Mouse (Mus musculus) heart, embryonic 16.5 days (tissue): ENCODE measurements around the gene Zfr. TPM values are rescaled to one million over a fixed set of nuclear protein-coding genes. Genes with fewer than 3 reads are reported as not detected.
"Not testable (repeated sequence)": the region's sequence is repeated elsewhere in the genome, so short reads cannot be mapped to it uniquely, and the experiment has no call there.

Experiments used
- ATAC-seq: fragments of 200-750 bp; cut with Nextera tagmentation; replicated peaks from 2 replicates; pipeline ENCODE4 v1.8.0; 2017; ENCODE audit warnings: moderate number of reproducible peaks; ENCODE audit not compliant: insufficient read depth, low FRiP score; ENCODE audit errors: extremely low read depth
- H3K27ac ChIP-seq: fragments of 300-500 bp; sonication (generic); 2 replicates; pipeline ENCODE4 v1.5.1; 2014; ENCODE audit warnings: mild to moderate bottlenecking, low read length, control low read depth, moderate library complexity
- H3K27me3 ChIP-seq: fragments of 300-500 bp; sonication (generic); 2 replicates; pipeline ENCODE4 v1.6.1; 2014; ENCODE audit warnings: low read length, mixed read lengths; ENCODE audit not compliant: control insufficient read depth, insufficient read depth
- H3K36me3 ChIP-seq: fragments of 300-500 bp; sonication (generic); 2 replicates; pipeline ENCODE4 v1.6.1; 2014; ENCODE audit not compliant: control insufficient read depth, insufficient read depth
- H3K4me1 ChIP-seq: fragments of 300-500 bp; sonication (generic); 2 replicates; pipeline ENCODE4 v1.6.1; 2014; ENCODE audit warnings: low read length, mixed read lengths; ENCODE audit not compliant: control insufficient read depth, insufficient read depth
- H3K4me2 ChIP-seq: fragments of 300-500 bp; sonication (generic); 2 replicates; pipeline ENCODE4 v1.6.1; 2014; ENCODE audit warnings: low read depth, mild to moderate bottlenecking, control low read depth, low read length
- H3K4me3 ChIP-seq: fragments of 300-500 bp; sonication (generic); 2 replicates; pipeline ENCODE4 v1.5.1; 2014; ENCODE audit warnings: mild to moderate bottlenecking, control low read depth, low read length
- H3K9ac ChIP-seq: fragments of 300-500 bp; sonication (generic); 2 replicates; pipeline ENCODE4 v1.6.1; 2014; ENCODE audit warnings: low read length, control low read depth
- H3K9me3 ChIP-seq: fragments of 300-500 bp; sonication (generic); replicated peaks from 2 replicates; pipeline ENCODE4 v1.6.1; 2016; ENCODE audit warnings: low read length; ENCODE audit not compliant: control insufficient read depth
- WGBS: fragments of 180-500 bp; shearing (Covaris S2); extraction: QIAGEN DNeasy Blood & Tissue Kit; methylation state at CpG from one replicate; pipeline ENCODE4 v1.1.7; 2014; 5-methylcytosine and 5-hydroxymethylcytosine counted together
- polyA plus RNA-seq: library from polyadenylated mRNA; unstranded; fragments of >200 nt; fragmentation: Nextera tagmentation; extraction: Ambion mirVana; gene quantifications from 2 replicates; pipeline ENCODE4 v1.2.1, GENCODE M21; 2015

Gene Zfr
- polyA plus RNA-seq, 1 experiment from 2014 or later = 89.4 TPM

DNA sequence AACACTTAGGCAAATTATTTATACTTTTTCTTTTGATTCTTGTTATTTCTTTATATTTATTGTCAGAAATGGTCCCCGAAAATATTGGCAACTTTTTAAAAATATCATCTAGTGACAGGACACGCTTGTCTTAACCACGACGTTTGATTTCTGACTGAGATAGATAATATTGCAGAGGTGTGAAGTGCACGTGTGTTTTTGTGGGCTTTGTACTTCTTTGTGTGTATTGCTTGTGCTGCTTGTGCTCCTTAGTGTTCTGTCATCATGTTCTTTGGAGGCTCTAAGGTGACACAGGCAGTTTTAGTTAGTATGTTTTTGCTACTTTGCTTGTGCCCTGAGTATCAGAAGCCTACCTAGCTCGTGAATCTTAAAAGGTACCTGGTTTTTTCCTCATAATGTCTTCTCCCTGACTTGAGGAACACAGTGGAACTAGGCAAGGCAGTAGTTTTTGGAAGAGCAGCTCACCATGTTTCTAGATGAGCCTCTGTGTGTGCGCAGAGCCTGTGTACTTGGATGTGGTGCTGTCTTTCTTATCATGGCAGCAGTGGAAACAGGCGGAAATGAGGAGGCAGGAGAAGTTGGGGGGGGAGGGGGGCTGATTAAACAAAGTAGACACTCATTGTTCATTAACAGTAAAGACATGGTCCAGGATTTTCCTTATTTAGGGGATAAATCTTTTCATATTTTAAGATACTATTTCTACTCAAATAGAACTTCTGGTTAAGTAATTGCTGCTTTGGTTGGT, 23.5 kb downstream of the Zfr start:
- ATAC-seq = no peak
- H3K4me3 ChIP-seq = no peak overlapping the region
- no peaks in the 10 kb centered on the region for H3K27me3 ChIP-seq
- H3K27ac ChIP-seq = 0 out of 2 replicates have a peak overlapping the region, but pooled peaks have one; percentile 3
- peaks cover 21% of the 10 kb centered on the region for H3K36me3 ChIP-seq
- 64% methylated on average over 8 of the region's 8 CpGs for WGBS
- no peak overlapping the region for H3K4me2 ChIP-seq
- no peak overlapping the region for H3K9ac ChIP-seq
- H3K9me3 ChIP-seq = no peaks in the 10 kb centered on the region
- peaks cover 6% of the 10 kb centered on the region; the same call in 1 of the 2 replicates for H3K4me1 ChIP-seq

DNA sequence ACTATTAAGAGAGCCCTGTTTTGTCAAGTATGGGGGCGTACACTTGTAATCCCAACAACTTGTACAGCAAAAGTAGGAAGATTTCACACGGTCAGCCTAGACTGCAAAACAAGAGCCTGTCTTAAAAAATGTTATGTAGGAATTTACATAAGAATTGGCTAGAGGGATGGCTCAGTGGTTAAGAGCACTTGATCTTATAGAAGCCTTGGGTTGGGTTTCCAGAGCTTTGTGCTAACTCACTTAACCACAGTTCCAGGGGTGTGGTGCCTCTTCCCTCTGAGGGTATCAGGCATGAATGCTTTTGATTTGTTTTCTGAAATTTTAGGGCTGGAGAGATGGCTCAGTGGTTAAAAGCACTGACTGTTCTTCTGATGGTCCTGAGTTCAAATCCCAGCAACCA, 29.8 kb downstream of the Zfr start:
- no peak for ATAC-seq
- Histone ChIP-seq H3K36me3 (peaks cover 43% of the 10 kb centered on the region), H3K4me1 (no peaks in the 10 kb centered on the region), H3K27ac (no peak overlapping the region), H3K27me3 (no peaks in the 10 kb centered on the region), H3K9me3 (no peaks in the 10 kb centered on the region), H3K4me2 (no peak overlapping the region), H3K4me3 (no peak overlapping the region), H3K9ac (no peak overlapping the region)
- 95% methylated on average over 2 of the region's 2 CpGs for WGBS

DNA sequence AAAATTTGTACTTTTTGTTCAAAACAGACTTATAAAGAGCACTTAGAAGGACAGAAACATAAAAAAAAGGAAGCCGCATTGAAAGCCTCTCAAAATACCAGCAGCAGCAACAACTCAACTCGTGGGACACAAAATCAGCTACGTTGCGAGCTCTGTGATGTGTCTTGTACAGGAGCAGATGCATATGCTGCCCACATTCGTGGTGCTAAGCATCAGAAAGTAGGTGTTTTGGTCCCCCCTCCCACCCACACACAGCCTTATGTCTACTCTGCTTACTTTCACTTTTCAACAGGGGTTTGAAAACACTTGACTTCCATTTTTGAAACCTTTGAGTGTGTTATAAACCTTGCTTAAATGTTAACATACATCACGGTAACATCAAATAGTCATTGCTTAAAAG, 31.9 kb downstream of the Zfr start:
- Histone ChIP-seq H3K4me3 (no peak overlapping the region), H3K4me1 (no peaks in the 10 kb centered on the region), H3K27ac (no peak overlapping the region), H3K9ac (no peak overlapping the region), H3K27me3 (no peaks in the 10 kb centered on the region), H3K4me2 (no peak overlapping the region), H3K36me3 (peaks cover 51% of the 10 kb centered on the region), H3K9me3 (no peaks in the 10 kb centered on the region)
- WGBS = 89% methylated on average over 6 of the region's 6 CpGs
- no peak for ATAC-seq

DNA sequence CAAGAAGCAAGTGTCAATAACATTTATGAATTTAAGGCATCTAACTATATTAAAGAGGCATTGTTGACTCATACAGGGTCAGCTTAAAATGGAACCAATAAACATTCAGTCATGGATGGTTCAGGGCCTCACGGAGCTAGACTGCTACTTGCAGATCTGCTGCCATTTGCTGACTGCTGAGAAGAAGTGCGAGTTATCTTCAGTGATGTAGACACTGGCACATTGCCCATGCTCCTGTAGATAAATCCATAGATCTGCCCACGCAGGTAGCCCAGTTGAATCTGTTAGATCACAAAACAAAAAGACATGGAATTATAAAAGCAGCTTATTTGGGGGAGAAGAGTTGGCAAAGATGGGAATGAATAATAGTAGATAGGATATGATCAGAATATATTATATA, 36.1 kb downstream of the Zfr start:
- no peak overlapping the region for H3K9ac ChIP-seq
- H3K36me3 ChIP-seq = peaks cover 65% of the 10 kb centered on the region
- no peaks in the 10 kb centered on the region for H3K27me3 ChIP-seq
- H3K4me2 ChIP-seq = no peak overlapping the region
- WGBS = 66% methylated on average over 3 of the region's 3 CpGs
- no peak overlapping the region for H3K4me3 ChIP-seq
- ATAC-seq = no peak
- no peaks in the 10 kb centered on the region for H3K9me3 ChIP-seq
- no peaks in the 10 kb centered on the region for H3K4me1 ChIP-seq
- H3K27ac ChIP-seq = no peak overlapping the region

DNA sequence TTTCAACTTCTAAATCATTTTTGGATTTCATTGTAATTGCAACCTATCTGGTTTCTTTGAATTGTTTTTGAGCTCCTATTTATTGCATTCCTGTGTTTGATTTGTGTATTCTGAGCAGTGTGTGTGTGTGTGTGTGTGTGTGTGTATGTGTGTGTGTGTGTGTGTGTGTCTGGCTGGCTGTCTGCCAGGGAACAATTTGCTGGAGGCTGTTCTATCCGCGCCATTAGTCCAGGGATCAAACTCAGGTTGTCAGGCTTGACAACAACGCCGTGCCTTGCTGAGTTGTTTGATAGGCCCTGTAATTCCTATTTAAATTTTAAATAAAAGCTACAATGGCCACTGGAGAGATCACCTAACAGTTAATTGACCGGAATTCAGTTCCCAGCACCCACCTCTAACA, 60.5 kb downstream of the Zfr start:
- no peak overlapping the region for H3K4me2 ChIP-seq
- 74% methylated on average over 5 of the region's 5 CpGs for WGBS

DNA sequence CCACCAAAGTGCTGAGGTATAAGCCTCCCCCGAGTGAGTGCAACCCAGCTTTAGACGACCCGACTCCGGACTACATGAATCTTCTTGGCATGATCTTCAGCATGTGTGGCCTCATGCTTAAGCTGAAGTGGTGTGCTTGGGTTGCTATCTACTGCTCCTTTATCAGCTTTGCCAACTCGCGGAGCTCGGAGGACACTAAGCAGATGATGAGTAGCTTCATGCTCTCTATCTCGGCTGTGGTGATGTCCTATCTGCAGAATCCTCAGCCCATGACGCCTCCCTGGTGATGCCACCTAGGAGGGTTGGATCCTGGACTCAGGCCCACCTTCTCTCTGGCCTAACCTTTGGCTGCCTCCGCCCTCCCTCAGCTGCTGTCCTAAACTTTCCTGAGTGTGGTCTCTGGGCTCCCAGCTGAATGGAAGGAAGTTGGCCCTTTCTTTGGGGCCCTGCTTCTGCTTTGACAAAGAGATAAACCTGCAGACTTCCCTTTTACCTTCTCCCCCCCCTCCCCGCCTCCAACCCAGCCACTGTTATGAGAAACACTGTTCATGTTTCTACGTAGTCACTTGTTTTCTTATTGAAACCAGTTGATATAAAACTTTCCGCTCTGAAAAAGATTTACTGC, 63.7 kb downstream of the Zfr start:
- H3K4me3 ChIP-seq, H3K27me3 ChIP-seq, ATAC-seq, H3K9ac ChIP-seq, H3K9me3 ChIP-seq, H3K4me1 ChIP-seq, H3K4me2 ChIP-seq, H3K27ac ChIP-seq: not testable (repeated sequence)
- peaks cover 40% of the 10 kb centered on the region for H3K36me3 ChIP-seq
- 65% methylated on average over 13 of the region's 13 CpGs for WGBS

More for the DNA sequence above, 60.5 kb downstream of the Zfr start:
- Histone ChIP-seq H3K27ac (no peak overlapping the region), H3K27me3 (no peaks in the 10 kb centered on the region), H3K4me1 (no peaks in the 10 kb centered on the region), H3K9ac (no peak overlapping the region), H3K4me3 (no peak overlapping the region), H3K9me3 (no peaks in the 10 kb centered on the region), H3K36me3 (peaks cover 49% of the 10 kb centered on the region)
- no peak for ATAC-seq

DNA sequence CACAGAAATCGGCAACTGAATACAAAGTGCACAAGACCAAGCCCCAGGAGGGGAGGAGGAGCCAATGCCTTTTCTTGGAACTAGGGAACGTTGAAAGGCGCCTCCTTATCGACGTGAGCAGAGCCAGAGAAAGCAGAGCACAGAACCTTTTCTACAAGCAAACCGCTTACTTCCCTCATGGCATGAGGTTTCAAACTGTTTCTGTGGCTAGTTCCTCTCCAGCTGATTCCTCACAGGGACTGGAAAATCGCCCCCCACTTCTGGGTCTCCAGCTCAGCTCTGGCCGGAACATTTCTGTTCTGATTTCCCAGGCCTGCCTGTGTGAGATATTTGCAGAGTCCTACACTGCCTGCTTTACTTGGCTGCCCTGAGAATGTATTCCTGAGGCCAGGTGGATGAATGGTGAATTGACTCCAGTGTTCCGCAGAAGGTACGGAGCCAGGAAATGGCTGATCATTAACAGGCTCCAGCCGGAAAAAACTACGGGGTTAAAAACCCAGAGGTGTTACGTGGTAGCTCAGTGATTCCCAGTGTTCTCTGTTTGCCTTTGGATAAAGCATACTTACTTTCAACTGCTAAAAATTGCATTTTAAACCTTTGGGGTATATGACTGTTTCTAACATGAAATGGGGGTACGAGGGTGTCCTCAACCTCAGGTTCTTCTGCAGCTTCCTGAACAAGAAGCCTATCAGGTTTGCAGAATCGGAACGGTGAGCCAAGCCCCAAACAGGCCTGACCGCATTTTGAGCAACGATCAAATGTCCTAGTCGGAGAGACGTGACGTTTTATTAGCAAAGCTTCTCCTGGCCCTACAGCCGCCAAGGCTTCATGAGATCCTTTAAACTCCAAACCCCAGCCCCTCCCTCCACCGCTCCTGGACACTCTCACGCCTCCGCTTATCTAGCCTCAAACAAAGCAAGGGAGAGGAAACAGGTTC, 76.5 kb downstream of the Zfr start:
- Histone ChIP-seq H3K27me3 (no peaks in the 10 kb centered on the region), H3K4me3 (peak overlapping the region; percentile 15), H3K27ac (peak overlapping the region; percentile 60), H3K9ac (peak overlapping the region; percentile 14; the same call in 1 of the 2 replicates), H3K36me3 (peaks cover 9% of the 10 kb centered on the region), H3K9me3 (no peaks in the 10 kb centered on the region), H3K4me1 (peaks cover 24% of the 10 kb centered on the region), H3K4me2 (peak overlapping the region; percentile 54)
- 20% methylated on average over 25 of the region's 25 CpGs for WGBS
- peak; percentile 38; the same call in 1 of the 2 replicates for ATAC-seq

DNA sequence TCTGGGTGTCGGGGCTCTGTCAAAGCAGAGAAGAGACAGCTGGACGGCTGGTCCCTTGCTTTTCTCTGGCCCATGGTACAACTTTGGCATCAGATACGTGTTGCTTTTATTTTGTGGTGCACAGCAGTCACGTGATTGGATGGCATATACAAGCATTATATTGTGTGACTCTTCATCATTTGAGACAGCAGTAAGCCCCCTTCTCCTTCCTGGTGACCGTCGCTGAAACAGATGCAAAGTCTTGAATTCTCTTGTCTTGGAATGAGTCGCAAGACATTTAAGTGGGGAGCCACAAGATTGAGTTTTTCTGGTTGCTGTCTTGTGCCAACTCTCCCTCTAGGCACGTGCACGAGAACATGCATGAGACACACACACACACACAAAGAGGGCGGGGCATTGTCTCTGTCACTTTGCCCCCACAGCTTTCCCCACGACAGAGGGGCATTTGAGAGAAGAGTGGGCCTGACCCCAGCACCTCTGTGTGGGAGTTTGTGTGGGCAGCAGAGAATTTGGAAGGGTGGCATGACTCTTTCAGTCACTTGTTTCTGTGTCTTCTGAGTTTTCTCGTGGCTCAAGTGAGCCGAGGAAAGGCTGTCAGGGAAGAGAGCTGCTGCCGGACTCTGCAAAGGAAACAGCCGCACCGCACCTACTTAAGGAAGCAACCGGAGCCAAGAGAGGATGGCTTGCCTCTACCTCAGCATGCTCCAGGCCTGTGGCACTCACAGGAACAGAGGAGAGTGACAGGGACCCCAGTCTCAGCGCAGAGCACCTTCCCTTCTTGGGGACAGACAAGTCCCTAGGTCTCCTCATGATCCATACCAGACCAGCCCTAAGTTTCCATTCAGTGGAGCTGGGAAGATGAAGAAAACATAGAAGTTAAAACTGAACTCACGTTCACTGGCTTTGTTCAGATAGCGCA, 77.4 kb downstream of the Zfr start:
- no peak for ATAC-seq
- Histone ChIP-seq H3K27me3 (no peaks in the 10 kb centered on the region), H3K36me3 (peaks cover 6% of the 10 kb centered on the region), H3K4me2 (peak overlapping the region; percentile 54), H3K4me3 (peak overlapping the region; percentile 15), H3K4me1 (peaks cover 24% of the 10 kb centered on the region), H3K9ac (peak overlapping the region; percentile 14; the same call in 1 of the 2 replicates), H3K9me3 (no peaks in the 10 kb centered on the region), H3K27ac (peak overlapping the region; percentile 60)
- WGBS = 44% methylated on average over 20 of the region's 20 CpGs
